Mouse (Mus musculus): ENCODE results near the gene Arhgap42. TPM values are rescaled to one million over a fixed set of nuclear protein-coding genes. Genes with fewer than 3 reads are reported as not detected.

Arhgap42 gene
- total RNA-seq, 2 experiments from 2014 or later: not detected

GRCm38 (mm10) chr9:9214296-9214695 lies 24.6 kb downstream of the Arhgap42 start:
- ATAC-seq (replicated peaks; ENCODE audit: low FRiP score, low TSS enrichment, poor library complexity, severe bottlenecking): no peak

DNA sequence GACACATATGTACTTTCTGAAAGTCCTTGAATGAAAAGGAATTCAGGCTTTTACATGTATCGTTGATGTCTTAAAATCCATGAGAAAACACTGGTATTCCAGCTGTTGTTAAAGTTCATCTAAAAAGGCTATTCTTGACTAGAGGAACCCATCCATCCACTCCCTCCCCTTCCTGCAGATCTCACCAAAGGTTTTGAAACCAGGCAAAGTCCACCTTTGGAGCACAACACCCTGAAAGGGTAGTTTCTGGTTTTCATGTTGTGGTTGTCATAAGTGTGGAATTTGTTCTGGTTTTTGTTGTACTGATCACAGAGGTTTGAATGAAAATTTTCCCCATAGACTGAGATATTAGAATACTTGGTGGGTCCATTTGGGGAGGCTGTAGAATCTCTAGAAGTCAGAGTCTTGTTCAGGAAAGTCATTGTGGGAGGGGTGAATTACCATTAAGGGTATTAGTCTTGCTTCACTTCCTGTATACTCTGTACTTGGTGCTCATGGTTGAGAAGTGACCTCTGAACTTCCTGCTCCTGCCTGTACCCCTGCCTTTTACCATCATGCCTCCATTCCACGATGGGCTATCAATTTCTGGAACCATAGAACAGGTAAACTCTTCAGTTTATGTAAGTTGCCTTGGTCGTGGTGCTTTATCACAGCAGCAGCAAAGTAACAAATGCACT lies 27.4 kb downstream of the Arhgap42 start:
- ATAC-seq (replicated peaks; ENCODE audit: low FRiP score, low TSS enrichment, poor library complexity, severe bottlenecking): no peak

GRCm38 (mm10) chr9:9210464-9210863 lies 28.4 kb downstream of the Arhgap42 start:
- ATAC-seq (replicated peaks; ENCODE audit: low FRiP score, low TSS enrichment, poor library complexity, severe bottlenecking): no peak

DNA sequence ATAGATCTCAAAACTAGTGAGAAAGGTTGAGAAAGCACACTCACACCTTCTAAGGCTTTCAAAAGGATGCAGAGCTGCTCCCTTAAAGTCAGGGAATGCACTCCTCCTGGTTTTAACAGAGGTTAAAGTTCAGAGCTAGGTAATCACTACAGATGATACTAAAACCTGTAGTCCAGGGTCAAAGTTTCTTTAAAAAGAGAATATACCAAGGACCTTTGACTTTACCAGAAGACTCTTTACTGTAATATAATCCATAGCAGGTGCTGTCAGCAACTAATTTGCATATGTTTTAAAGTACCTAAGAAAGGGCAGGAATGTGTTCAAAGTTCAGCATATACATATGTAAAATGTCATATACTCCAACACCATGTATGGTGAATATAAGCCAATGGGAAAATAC lies 30.7 kb downstream of the Arhgap42 start:
- no peak for ATAC-seq (replicated peaks; ENCODE audit: low FRiP score, low TSS enrichment, poor library complexity, severe bottlenecking)

- ATAC-seq (replicated peaks; ENCODE audit: low FRiP score, low TSS enrichment, poor library complexity, severe bottlenecking): no peak
Measured at GRCm38 (mm10) chr9:9207251-9207650, 31.6 kb downstream of the Arhgap42 start.

- ATAC-seq (replicated peaks; ENCODE audit: low FRiP score, low TSS enrichment, poor library complexity, severe bottlenecking): no peak
Measured at GRCm38 (mm10) chr9:9200827-9201388, 38.0 kb downstream of the Arhgap42 start.

- no peak for ATAC-seq (replicated peaks; ENCODE audit: low FRiP score, low TSS enrichment, poor library complexity, severe bottlenecking)
Measured at GRCm38 (mm10) chr9:9199170-9199841, 39.6 kb downstream of the Arhgap42 start.

DNA sequence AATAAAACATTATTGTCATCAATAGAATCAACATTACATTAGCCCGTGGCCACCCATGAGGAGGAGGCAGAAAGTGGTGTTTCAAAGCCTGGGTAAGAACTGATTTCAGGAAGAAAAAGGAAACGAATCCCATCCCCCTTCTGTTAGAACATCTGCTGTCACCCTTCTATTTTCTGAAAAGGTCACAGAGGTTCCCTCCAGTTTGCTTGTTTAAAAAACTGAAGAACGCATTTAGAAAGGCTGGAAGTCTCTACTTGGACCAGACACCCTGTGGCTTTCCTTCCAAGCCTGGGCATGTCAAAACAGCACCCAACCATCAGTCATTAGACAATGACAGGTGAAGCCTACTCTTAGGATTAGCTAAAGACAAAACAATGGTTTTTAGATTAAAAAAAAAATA lies 40.3 kb downstream of the Arhgap42 start:
- no peak for ATAC-seq (replicated peaks; ENCODE audit: low FRiP score, low TSS enrichment, poor library complexity, severe bottlenecking)

- ATAC-seq (replicated peaks; ENCODE audit: low FRiP score, low TSS enrichment, poor library complexity, severe bottlenecking): no peak
Measured at GRCm38 (mm10) chr9:9196046-9196445, 42.9 kb downstream of the Arhgap42 start.

DNA sequence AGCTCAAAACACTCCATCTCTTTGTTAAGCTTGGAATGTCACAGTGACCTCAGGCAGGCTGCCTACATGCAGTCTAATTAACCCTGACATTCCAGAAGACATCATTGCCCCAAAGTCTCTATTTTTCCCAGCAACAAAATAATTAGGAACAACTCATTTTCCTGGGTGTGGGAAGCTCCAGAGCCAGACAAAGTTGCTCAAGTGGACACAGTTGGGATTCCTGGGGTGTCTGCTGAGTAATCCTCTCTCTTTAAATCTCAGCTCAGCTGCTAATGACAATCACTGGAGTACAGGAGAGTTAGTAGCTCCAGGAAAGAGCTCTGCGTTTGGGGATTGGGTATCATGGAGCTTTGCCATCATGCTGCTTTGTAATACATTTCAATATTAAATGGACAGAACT lies 44.4 kb downstream of the Arhgap42 start:
- ATAC-seq (replicated peaks; ENCODE audit: low FRiP score, low TSS enrichment, poor library complexity, severe bottlenecking): no peak

GRCm38 (mm10) chr9:9192716-9193115 lies 46.2 kb downstream of the Arhgap42 start:
- ATAC-seq (replicated peaks; ENCODE audit: low FRiP score, low TSS enrichment, poor library complexity, severe bottlenecking): no peak

GRCm38 (mm10) chr9:9190835-9191234 lies 48.1 kb downstream of the Arhgap42 start:
- no peak for ATAC-seq (replicated peaks; ENCODE audit: low FRiP score, low TSS enrichment, poor library complexity, severe bottlenecking)

GRCm38 (mm10) chr9:9188167-9188566 lies 50.7 kb downstream of the Arhgap42 start:
- no peak for ATAC-seq (replicated peaks; ENCODE audit: low FRiP score, low TSS enrichment, poor library complexity, severe bottlenecking)

DNA sequence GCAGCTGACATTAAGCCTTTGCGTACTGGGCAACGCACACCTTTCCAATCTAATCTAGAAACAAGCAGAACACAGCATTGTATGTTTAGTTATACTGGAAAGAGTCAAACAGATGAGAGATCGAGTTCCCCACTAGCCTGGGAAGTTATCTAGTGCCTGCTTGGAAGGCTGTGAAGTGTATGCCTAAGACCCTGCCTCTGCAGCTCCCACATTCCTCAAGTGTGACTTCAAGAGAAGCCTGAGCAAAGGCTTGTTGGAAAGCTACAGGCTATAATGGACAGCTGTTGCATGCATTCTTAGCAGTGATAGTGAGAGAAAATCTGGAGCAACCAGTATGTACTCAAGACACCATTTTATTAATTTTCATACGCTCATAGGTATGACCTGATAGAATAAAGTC lies 61.2 kb downstream of the Arhgap42 start:
- ATAC-seq (replicated peaks; ENCODE audit: low FRiP score, low TSS enrichment, poor library complexity, severe bottlenecking): no peak

DNA sequence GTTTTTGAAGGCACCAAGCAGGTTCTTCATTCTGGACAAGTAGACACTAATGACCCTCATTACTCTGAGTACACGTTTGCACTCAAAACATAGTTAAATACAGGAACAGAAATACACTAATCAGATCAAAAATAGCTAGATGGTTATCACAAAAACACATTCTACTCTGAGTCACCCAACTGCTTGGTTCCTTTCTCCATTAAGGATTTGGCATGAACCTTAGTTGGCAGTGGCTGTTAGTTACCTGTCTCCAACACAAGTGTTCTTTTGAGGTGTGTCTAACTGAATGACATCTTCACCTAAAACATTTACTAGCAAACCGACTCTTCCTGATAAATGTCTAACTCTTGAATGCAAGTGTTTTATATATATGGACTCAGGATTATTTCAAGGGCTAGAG lies 64.0 kb downstream of the Arhgap42 start:
- ATAC-seq (replicated peaks; ENCODE audit: low FRiP score, low TSS enrichment, poor library complexity, severe bottlenecking): no peak

DNA sequence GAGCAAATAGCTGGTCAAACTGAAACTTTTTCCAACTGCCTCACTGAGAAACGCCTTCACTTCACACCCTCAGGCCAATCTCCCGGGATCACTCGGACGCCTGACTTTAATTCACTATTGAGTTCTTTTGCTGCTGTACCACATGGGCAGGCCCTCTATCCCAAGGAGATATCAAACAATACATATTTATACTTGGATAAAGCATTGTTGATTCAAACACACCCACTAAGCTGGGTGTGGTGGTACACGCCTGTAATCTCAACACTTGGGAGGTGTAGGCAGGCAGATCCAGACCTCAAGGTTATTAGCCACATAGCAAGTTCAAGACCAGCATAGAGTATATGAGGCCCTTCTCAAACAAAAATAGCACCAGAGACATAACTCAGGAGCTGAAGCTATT lies 64.7 kb downstream of the Arhgap42 start:
- ATAC-seq (replicated peaks; ENCODE audit: low FRiP score, low TSS enrichment, poor library complexity, severe bottlenecking): no peak

- no peak for ATAC-seq (replicated peaks; ENCODE audit: low FRiP score, low TSS enrichment, poor library complexity, severe bottlenecking)
Measured at GRCm38 (mm10) chr9:9173091-9173490, 65.8 kb downstream of the Arhgap42 start.

DNA sequence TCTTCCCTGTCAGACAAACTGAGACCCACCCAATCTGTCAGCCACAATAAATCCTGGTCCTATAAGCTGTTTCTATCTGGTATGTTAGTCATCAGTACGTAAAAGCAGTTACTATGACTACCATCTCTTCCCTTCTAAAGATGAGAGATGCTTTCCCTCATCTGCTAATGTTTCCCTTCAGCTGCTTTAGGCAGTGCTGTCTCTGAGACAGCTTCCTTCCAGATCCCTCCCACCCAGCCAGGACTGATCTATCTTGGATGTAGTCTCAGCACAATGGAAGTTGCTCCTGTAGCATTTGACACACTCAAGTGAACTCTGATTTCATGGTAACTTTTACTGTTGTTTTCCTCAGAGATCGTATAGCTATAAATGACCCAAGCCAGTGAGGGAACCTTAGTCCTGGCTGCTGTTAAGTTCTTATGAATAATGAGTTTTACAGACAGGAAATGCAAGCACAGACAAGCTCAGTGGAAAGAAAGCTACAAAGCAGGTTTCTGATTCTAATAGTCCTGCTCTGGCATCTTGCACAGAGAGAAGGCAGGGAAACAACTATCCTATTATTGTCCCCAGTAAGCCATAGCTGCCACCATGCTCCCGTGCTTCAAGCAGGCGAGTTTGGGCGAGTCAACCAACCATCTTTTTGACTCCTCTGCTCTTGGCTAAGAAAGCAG lies 67.6 kb downstream of the Arhgap42 start:
- ATAC-seq (replicated peaks; ENCODE audit: low FRiP score, low TSS enrichment, poor library complexity, severe bottlenecking): no peak

DNA sequence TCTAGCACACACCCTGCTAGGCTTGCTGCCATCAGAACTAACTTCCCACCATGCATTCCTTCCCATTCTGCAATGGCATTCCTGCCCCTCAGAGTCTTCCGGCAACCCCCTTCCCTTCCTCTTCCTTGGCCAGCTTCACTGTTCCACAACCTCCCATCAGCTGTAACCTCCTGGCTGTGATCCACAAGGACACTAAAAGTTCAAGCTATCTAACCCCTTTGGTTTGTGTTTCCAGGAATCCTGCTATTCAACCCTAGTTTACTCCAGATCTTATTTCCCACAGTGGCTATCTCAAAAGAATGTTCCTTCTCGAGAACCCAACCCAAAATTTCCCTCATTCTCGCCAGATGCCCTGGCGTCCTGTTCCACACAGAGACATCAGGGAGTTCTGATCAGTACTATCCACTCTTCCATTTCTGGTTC lies 73.2 kb downstream of the Arhgap42 start:
- no peak for ATAC-seq (replicated peaks; ENCODE audit: low FRiP score, low TSS enrichment, poor library complexity, severe bottlenecking)

DNA sequence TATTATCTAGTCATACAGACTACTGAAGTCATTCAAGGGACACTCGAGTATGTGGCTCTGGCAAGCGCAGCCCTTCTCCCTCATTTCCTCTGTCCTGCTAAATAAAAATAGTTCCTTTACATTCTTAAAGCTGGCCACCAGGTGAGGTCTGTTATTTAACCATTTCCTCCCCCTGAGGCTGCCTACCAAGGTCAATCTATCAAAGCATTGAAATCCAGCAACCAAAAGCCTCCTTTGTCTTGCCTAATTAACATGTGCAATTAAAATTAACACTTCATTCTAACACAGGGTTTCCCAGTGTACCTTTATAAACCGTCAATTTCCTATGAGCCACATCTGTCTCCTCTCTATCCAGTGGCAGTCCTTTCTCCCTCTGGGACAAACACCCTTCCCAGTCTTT lies 78.2 kb downstream of the Arhgap42 start:
- no peak for ATAC-seq (replicated peaks; ENCODE audit: low FRiP score, low TSS enrichment, poor library complexity, severe bottlenecking)
